24 mouse cellular contexts compared by ENCODE assay signal in the genomic region with DNA sequence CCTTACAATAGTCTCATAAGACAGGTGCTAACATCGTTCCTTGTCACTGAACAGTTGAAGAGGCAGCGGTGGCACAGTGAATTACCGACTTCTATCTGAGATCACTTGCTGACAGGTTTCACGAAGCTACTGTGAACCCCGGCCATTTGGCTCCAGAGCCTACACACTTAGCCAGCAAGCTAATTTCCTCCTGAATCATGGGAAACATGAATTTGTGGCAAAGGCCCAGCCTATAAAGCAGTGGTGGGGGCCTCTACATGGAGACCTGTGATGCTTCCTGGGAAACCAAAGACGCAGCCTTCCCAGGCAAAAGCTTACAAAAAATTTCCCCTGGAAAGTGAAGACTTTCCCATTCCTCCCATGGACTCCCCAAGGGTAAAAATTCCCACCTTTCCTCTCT.
DNase-seq lines count a peak whose midpoint lies in the region; ATAC-seq and TF ChIP-seq lines count a peak whose summit lies in the region.
"Had no signal": no experiment of that assay in that cellular context is flagged by ENCODE, and none has a peak within 500 bp of the region (broad histone marks: within the 10 kb centered on the region; RNA-seq: fewer than 3 reads in every experiment).

No protein-coding gene starts in this region.

- peak overlapping the region; percentile 67 for H3K27ac ChIP-seq in gastrocnemius, adult 2 months
- 0 out of 2 replicates have a peak overlapping the region, but pooled peaks have one; percentile 4 for H3K27ac ChIP-seq in kidney, embryonic 15.5 days
- no peak overlapping the region for H3K27ac ChIP-seq in kidney, adult 2 months (ENCODE audit: insufficient read depth, low read depth, low read length)
- H3K27ac ChIP-seq: heart, embryonic 15.5 days; hindbrain, embryonic 15.5 days; kidney, postnatal 0 days; limb, embryonic 12.5 days; liver, embryonic 12.5 days; macrophage; midbrain, embryonic 13.5 days; neural tube, embryonic 13.5 days had no signal

- H3K4me1 ChIP-seq in kidney, embryonic 15.5 days: 0 out of 2 replicates have a peak, but pooled peaks cover 13% of the 10 kb centered on the region
- no peaks in the 10 kb centered on the region for H3K4me1 ChIP-seq in kidney, adult 2 months (ENCODE audit: control insufficient read depth, insufficient read depth, low read length)
- H3K4me1 ChIP-seq: limb, embryonic 12.5 days; midbrain, embryonic 13.5 days had no signal

- no peak for TF ChIP-seq POLR2A in kidney, adult 2 months (IDR thresholded peaks at IDR 0.05; ENCODE audit: low read depth, low read length)
- no peak for TF ChIP-seq POLR2A in brain, embryonic 14.5 days (IDR thresholded peaks at IDR 0.05; ENCODE audit: borderline replicate concordance, extremely low read depth, insufficient read depth, insufficient read length, poor library complexity, severe bottlenecking)

- DNase-seq in cerebellum, postnatal 14 days: peak; percentile 67 to 68
- no peak for DNase-seq in cerebellum, postnatal 4 days (ENCODE audit: low spot score in 2 of 2)
- DNase-seq in gastrocnemius, adult 2 months: peak; percentile 18
- DNase-seq in gastrocnemius, adult 18-20 months (ENCODE audit: low spot score): no peak
- DNase-seq in kidney, adult 2 months: no peak
- peak; percentile 22 for DNase-seq in brain, embryonic 14.5 days (ENCODE audit: low read depth)
- no peak for DNase-seq in yolk sac, embryonic 10.5 days (ENCODE audit: low spot score)
- DNase-seq: adrenal gland, adult 8-10 months; cerebellum, adult 9-10 months; kidney, adult 18-20 months; layer of hippocampus, postnatal 36 days; liver, postnatal 0 days; right cerebral cortex, postnatal 14 days had no signal

- H3K9ac ChIP-seq in kidney, embryonic 15.5 days: no peak overlapping the region
- H3K9ac ChIP-seq: heart, embryonic 15.5 days; hindbrain, embryonic 15.5 days; limb, embryonic 12.5 days; liver, embryonic 12.5 days; liver, postnatal 0 days; midbrain, embryonic 13.5 days; neural tube, embryonic 13.5 days had no signal

- no peak overlapping the region for H3K4me3 ChIP-seq in gastrocnemius, adult 2 months
- H3K4me3 ChIP-seq in kidney, embryonic 15.5 days (replicated peaks): no peak overlapping the region
- H3K4me3 ChIP-seq in kidney, adult 2 months (ENCODE audit: insufficient read depth, low read depth, low read length): no peak overlapping the region
- H3K4me3 ChIP-seq: heart, embryonic 15.5 days; hindbrain, embryonic 15.5 days; limb, embryonic 12.5 days; liver, embryonic 12.5 days; midbrain, embryonic 13.5 days; neural tube, embryonic 13.5 days had no signal

- H3K36me3 ChIP-seq in kidney, embryonic 15.5 days: no peaks in the 10 kb centered on the region
- H3K36me3 ChIP-seq in kidney, adult 2 months (ENCODE audit: control insufficient read depth, insufficient read depth, low read length): no peaks in the 10 kb centered on the region
- H3K36me3 ChIP-seq: G1E; heart, embryonic 15.5 days; hindbrain, embryonic 15.5 days; limb, embryonic 12.5 days; liver, embryonic 12.5 days; midbrain, embryonic 13.5 days; neural tube, embryonic 13.5 days had no signal

- no peaks in the 10 kb centered on the region for H3K27me3 ChIP-seq in kidney, embryonic 15.5 days
- no peaks in the 10 kb centered on the region for H3K27me3 ChIP-seq in kidney, adult 2 months (replicated peaks; ENCODE audit: control insufficient read depth, insufficient read depth, low read length)
- H3K27me3 ChIP-seq: heart, embryonic 15.5 days; hindbrain, embryonic 15.5 days; limb, embryonic 12.5 days; liver, embryonic 12.5 days; midbrain, embryonic 13.5 days; neural tube, embryonic 13.5 days had no signal

- no peak for TF ChIP-seq CTCF in gastrocnemius, adult 2 months (IDR thresholded peaks at IDR 0.05)
- TF ChIP-seq CTCF in kidney, adult 2 months (conservative IDR thresholded peaks at IDR 0.05; ENCODE audit: insufficient read depth, insufficient read length, low read depth, low read length): no peak
- TF ChIP-seq CTCF in brain, embryonic 14.5 days (IDR thresholded peaks at IDR 0.05; ENCODE audit: borderline replicate concordance, extremely low read depth, insufficient read depth, insufficient read length): no peak

- no peak for ATAC-seq in kidney, embryonic 15.5 days (replicated peaks; ENCODE audit: low FRiP score)
- ATAC-seq: liver, postnatal 0 days; lung, postnatal 0 days; midbrain, embryonic 13.5 days had no signal

- no peaks in the 10 kb centered on the region for H3K9me3 ChIP-seq in kidney, embryonic 15.5 days (replicated peaks)
- H3K9me3 ChIP-seq: heart, embryonic 15.5 days; hindbrain, embryonic 15.5 days; limb, embryonic 12.5 days; liver, embryonic 12.5 days; midbrain, embryonic 13.5 days; neural tube, embryonic 13.5 days had no signal

- no peak overlapping the region for H3K4me2 ChIP-seq in kidney, embryonic 15.5 days
- H3K4me2 ChIP-seq: heart, embryonic 15.5 days; hindbrain, embryonic 15.5 days; limb, embryonic 12.5 days; liver, embryonic 12.5 days; midbrain, embryonic 13.5 days; neural tube, embryonic 13.5 days had no signal

- 87% methylated on average over 6 of the region's 6 CpGs for WGBS in kidney, embryonic 15.5 days
- WGBS in kidney, adult 2 months: 86% methylated on average over 6 of the region's 6 CpGs

- intact Hi-C loops in gastrocnemius, adult 2 months (cut with DNase I): no loop called here

Comparison
In these comparisons a context has a peak if more than half of its experiments do, and no peak if none do; other contexts are left out.
1. DNase-seq: peak in cerebellum, postnatal 14 days (2 of 2), gastrocnemius, adult 2 months (single experiment) and brain, embryonic 14.5 days (single experiment); none in cerebellum, postnatal 4 days (0 of 2), gastrocnemius, adult 18-20 months (single experiment), kidney, adult 2 months (single experiment) and yolk sac, embryonic 10.5 days (single experiment).